Mouse (Mus musculus): ENCODE measurements around the gene Prkci. TPM values are rescaled to one million over a fixed set of nuclear protein-coding genes. Genes with fewer than 3 reads are reported as not detected.

The Prkci gene
- total RNA-seq, 2 experiments from 2014 or later = 12.6 to 13.0 TPM

- no peak for DNase-seq
Measured at GRCm38 (mm10) chr3:30994859-30995258, 688 bp upstream of the Prkci start.

- DNase-seq = no peak
Measured at GRCm38 (mm10) chr3:30995899-30996687, 546 bp downstream of the Prkci start.

GRCm38 (mm10) chr3:30996688-30997014, 1.1 kb downstream of the Prkci start:
- no peak for DNase-seq

GRCm38 (mm10) chr3:30999401-31000017, 4.0 kb downstream of the Prkci start:
- peak; percentile 25 to 26 for DNase-seq

- peak; percentile 48 to 67 for DNase-seq
Measured at GRCm38 (mm10) chr3:31000018-31000407, 4.5 kb downstream of the Prkci start.

- DNase-seq = no peak
Measured at GRCm38 (mm10) chr3:31001048-31001676, 5.6 kb downstream of the Prkci start.

GRCm38 (mm10) chr3:31004320-31005209, 9.0 kb downstream of the Prkci start:
- no peak for DNase-seq

GRCm38 (mm10) chr3:31014374-31014773, 18.8 kb downstream of the Prkci start:
- no peak for DNase-seq

- DNase-seq = no peak
Measured at GRCm38 (mm10) chr3:31015682-31016443, 20.3 kb downstream of the Prkci start.

- no peak for DNase-seq
Measured at GRCm38 (mm10) chr3:31016594-31017196, 21.1 kb downstream of the Prkci start.

GRCm38 (mm10) chr3:31017652-31018051, 22.1 kb downstream of the Prkci start:
- no peak for DNase-seq

- no peak for DNase-seq
Measured at GRCm38 (mm10) chr3:31019287-31019686, 23.7 kb downstream of the Prkci start.

- DNase-seq = no peak
Measured at GRCm38 (mm10) chr3:31019793-31020447, 24.4 kb downstream of the Prkci start.

GRCm38 (mm10) chr3:31020656-31021055, 25.1 kb downstream of the Prkci start:
- no peak for DNase-seq

- peak; percentile 27 to 45 for DNase-seq
Measured at GRCm38 (mm10) chr3:31022895-31023436, 27.4 kb downstream of the Prkci start.

GRCm38 (mm10) chr3:31027718-31028117, 32.2 kb downstream of the Prkci start:
- DNase-seq = no peak

- DNase-seq = no peak
Measured at GRCm38 (mm10) chr3:31031621-31032020, 36.1 kb downstream of the Prkci start.

GRCm38 (mm10) chr3:31033644-31034043, 38.1 kb downstream of the Prkci start:
- DNase-seq = no peak

- DNase-seq = no peak
Measured at GRCm38 (mm10) chr3:31037851-31038250, 42.3 kb downstream of the Prkci start.

- DNase-seq = no peak
Measured at GRCm38 (mm10) chr3:31038689-31039088, 43.1 kb downstream of the Prkci start.
